Mouse (Mus musculus) midbrain, embryonic 16.5 days (tissue): Measurements from ENCODE around the gene Zfp729a. TPM values are rescaled to one million over a fixed set of nuclear protein-coding genes. Genes with fewer than 3 reads are reported as not detected.
"Not testable (repeated sequence)": the region's sequence is repeated elsewhere in the genome, so short reads cannot be mapped to it uniquely, and the experiment has no call there.

Source experiments
- ATAC-seq: fragments of 200-750 bp; cut with Nextera tagmentation; 2 replicates; pipeline ENCODE4 v1.8.0; 2017; ENCODE audit warnings: moderate TSS enrichment
- H3K27ac ChIP-seq: fragments of 300-500 bp; sonication (generic); 2 replicates; pipeline ENCODE4 v1.5.1; 2014; ENCODE audit warnings: mild to moderate bottlenecking, low read length, mixed read lengths
- H3K27me3 ChIP-seq: fragments of 300-500 bp; sonication (generic); 2 replicates; pipeline ENCODE4 v1.6.1; 2014; ENCODE audit warnings: low read depth, low read length, mixed read lengths; ENCODE audit not compliant: control insufficient read depth, insufficient read depth
- H3K36me3 ChIP-seq: fragments of 300-500 bp; sonication (generic); 2 replicates; pipeline ENCODE4 v1.6.1; 2014; ENCODE audit warnings: mild to moderate bottlenecking, low read length, moderate library complexity, mixed read lengths; ENCODE audit not compliant: control insufficient read depth, insufficient read depth
- H3K4me1 ChIP-seq: fragments of 300-500 bp; sonication (generic); 2 replicates; pipeline ENCODE4 v1.6.1; 2014; ENCODE audit warnings: mild to moderate bottlenecking, low read length, mixed read lengths; ENCODE audit not compliant: control insufficient read depth, insufficient read depth
- H3K4me2 ChIP-seq: fragments of 300-500 bp; sonication (generic); 2 replicates; pipeline ENCODE4 v1.6.1; 2014; ENCODE audit warnings: mild to moderate bottlenecking, low read length, mixed read lengths
- H3K4me3 ChIP-seq: fragments of 300-500 bp; sonication (generic); 2 replicates; pipeline ENCODE4 v1.5.1; 2014; ENCODE audit warnings: low read depth, mild to moderate bottlenecking, low read length, moderate library complexity, mixed read lengths
- H3K9ac ChIP-seq: fragments of 300-500 bp; sonication (generic); 2 replicates; pipeline ENCODE4 v1.6.1; 2014; ENCODE audit warnings: low read depth, low read length, mixed read lengths
- H3K9me3 ChIP-seq: fragments of 300-500 bp; sonication (generic); replicated peaks from 2 replicates; pipeline ENCODE4 v1.6.1; 2014; ENCODE audit warnings: mild to moderate bottlenecking, low read length, mixed read lengths; ENCODE audit not compliant: control insufficient read depth, poor library complexity, severe bottlenecking
- WGBS: fragments of 180-500 bp; shearing (Covaris S2); extraction: QIAGEN DNeasy Blood & Tissue Kit; methylation state at CpG from one replicate; pipeline ENCODE4 v1.1.7; 2014; 5-methylcytosine and 5-hydroxymethylcytosine counted together
- polyA plus RNA-seq: library from polyadenylated mRNA; unstranded; fragments of >200 nt; fragmentation: Nextera tagmentation; extraction: Ambion mirVana; gene quantifications from 2 replicates; pipeline ENCODE4 v1.2.1, GENCODE M21; 2015

Gene Zfp729a
- 2.9 TPM in 2 replicates for polyA plus RNA-seq

GRCm38 (mm10) chr13:67637294-67638007, at the start of gene Zfp729a, which contains the start of gene Gm49345:
TSS of gene Zfp729a (minus strand) at chr13:67637791.
TSS of gene Gm49345 (minus strand) at chr13:67637769.
- no peaks in the 10 kb centered on the region for H3K36me3 ChIP-seq
- peak within 1 kb of the TSS; percentile 57 for H3K4me2 ChIP-seq
- WGBS, result 0% methylated on average over 19 of the region's 19 CpGs
- no peaks in the 10 kb centered on the region for H3K9me3 ChIP-seq
- no peaks in the 10 kb centered on the region for H3K27me3 ChIP-seq
- peak within 1 kb of the TSS; percentile 70 for H3K9ac ChIP-seq
- H3K4me3 ChIP-seq, result peak within 1 kb of the TSS; percentile 81
- peak within 1 kb of the TSS; percentile 63 for H3K27ac ChIP-seq
- peak; percentile 99 for ATAC-seq
- H3K4me1 ChIP-seq, result peaks cover 5% of the 10 kb centered on the region

GRCm38 (mm10) chr13:67686971-67687370, 49.4 kb upstream of the Zfp729a start, which contains the start of gene Zfp738:
TSS of gene Zfp738 (minus strand) at chr13:67687071.
- WGBS, result 83% methylated on average over 4 of the region's 4 CpGs
- H3K9me3 ChIP-seq, result no peaks in the 10 kb centered on the region
- H3K4me1 ChIP-seq, result peaks cover 6% of the 10 kb centered on the region
- ATAC-seq, result no peak
- no peaks in the 10 kb centered on the region for H3K36me3 ChIP-seq
- no peak within 1 kb of the TSS for H3K9ac ChIP-seq
- no peak within 1 kb of the TSS for H3K4me3 ChIP-seq
- H3K27me3 ChIP-seq, result no peaks in the 10 kb centered on the region
- no peak within 1 kb of the TSS for H3K27ac ChIP-seq
- H3K4me2 ChIP-seq, result no peak within 1 kb of the TSS

- not testable (repeated sequence) for H3K27ac ChIP-seq, H3K9me3 ChIP-seq, H3K27me3 ChIP-seq, H3K36me3 ChIP-seq, H3K4me1 ChIP-seq
- WGBS, result 56% methylated on average over 2 of the region's 2 CpGs
- ATAC-seq, result peak; percentile 38
- Histone ChIP-seq H3K4me3 (peak overlapping the region; percentile 73), H3K4me2 (peak overlapping the region; percentile 75), H3K9ac (peak overlapping the region; percentile 75)
These were observed 46.2 kb upstream of the Zfp729a start for GRCm38 (mm10) chr13:67683841-67684240.

DNA sequence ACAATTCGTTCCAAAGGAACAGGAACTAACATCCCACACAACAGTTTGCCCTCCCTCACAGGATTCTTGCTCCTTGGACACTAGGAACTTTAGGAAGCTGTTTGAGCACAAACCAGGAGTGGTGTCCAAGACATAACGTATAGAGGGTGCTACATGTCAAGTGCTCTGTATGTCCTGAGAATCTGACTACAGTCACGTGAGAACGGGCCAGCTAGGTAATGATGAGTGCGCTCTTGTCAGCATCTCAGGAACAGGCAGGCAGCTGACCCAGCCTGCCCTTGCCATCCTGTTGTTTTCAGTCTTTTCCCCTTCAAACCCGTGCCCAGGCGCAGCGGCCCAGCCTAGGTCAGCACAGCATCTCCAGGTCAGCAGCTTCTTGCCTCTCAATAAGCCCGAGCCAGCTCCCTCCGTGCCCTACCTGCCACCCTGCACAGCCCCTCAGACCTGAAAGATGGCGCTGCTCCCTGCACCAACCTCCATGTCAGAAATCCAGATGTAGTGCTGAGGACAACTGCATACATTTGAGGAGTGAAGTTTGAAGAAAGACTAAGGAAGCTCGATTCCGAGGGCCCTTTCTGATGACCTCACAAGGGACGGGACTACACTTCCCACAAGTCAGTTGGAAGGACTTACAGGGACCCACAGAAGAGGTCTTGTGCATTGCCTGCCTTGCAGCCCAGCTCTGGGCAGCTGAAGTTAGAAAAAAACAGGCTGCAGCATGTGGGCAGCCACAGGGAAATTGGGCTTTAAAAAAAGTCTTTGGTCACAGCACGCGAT, 45.6 kb upstream of the Zfp729a start:
- WGBS, result 12% methylated on average over 16 of the region's 16 CpGs
- H3K4me2 ChIP-seq, result peak overlapping the region; percentile 75
- H3K4me1 ChIP-seq, H3K27me3 ChIP-seq, H3K9me3 ChIP-seq, H3K36me3 ChIP-seq: not testable (repeated sequence)
- H3K9ac ChIP-seq, result peak overlapping the region; percentile 75
- peak overlapping the region; percentile 26; the same call in 1 of the 2 replicates for H3K27ac ChIP-seq
- peak; percentile 100 for ATAC-seq
- H3K4me3 ChIP-seq, result peak overlapping the region; percentile 73

DNA sequence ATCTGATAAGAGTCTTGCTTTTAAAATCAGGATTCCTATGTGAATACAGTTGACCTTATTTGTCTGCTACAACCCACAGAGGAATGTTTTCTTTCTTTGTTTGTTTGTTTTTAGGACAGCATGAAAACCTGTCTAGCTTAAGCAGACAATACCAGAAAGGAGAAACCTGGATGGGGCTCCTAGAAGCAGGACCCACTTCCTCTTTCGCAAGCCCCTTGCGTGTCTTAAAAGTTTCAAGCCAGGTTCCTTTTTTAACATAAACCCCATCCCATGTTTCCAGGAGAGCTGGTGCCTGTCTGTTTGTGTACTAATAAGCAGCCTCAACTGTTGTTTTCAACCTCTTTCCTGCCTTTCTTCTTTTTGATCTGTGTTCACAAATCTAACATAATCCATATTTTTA, 37.3 kb upstream of the Zfp729a start:
- H3K4me1 ChIP-seq, result no peaks in the 10 kb centered on the region
- H3K9me3 ChIP-seq, result no peaks in the 10 kb centered on the region
- H3K4me3 ChIP-seq, result no peak overlapping the region
- H3K36me3 ChIP-seq, result peaks cover 2% of the 10 kb centered on the region; the same call in 1 of the 2 replicates
- no peak overlapping the region for H3K9ac ChIP-seq
- no peak overlapping the region for H3K4me2 ChIP-seq
- no peak for ATAC-seq
- H3K27ac ChIP-seq, result no peak overlapping the region
- 94% methylated on average over 2 of the region's 2 CpGs for WGBS
- H3K27me3 ChIP-seq, result no peaks in the 10 kb centered on the region

GRCm38 (mm10) chr13:67652496-67652895, 14.9 kb upstream of the Zfp729a start:
- Histone ChIP-seq H3K4me3 (no peak overlapping the region), H3K36me3 (no peaks in the 10 kb centered on the region), H3K9me3 (no peaks in the 10 kb centered on the region), H3K9ac (no peak overlapping the region), H3K4me2 (no peak overlapping the region), H3K27ac (no peak overlapping the region), H3K27me3 (no peaks in the 10 kb centered on the region), H3K4me1 (no peaks in the 10 kb centered on the region)
- no peak for ATAC-seq
- 37% methylated on average over 3 of the region's 3 CpGs for WGBS

DNA sequence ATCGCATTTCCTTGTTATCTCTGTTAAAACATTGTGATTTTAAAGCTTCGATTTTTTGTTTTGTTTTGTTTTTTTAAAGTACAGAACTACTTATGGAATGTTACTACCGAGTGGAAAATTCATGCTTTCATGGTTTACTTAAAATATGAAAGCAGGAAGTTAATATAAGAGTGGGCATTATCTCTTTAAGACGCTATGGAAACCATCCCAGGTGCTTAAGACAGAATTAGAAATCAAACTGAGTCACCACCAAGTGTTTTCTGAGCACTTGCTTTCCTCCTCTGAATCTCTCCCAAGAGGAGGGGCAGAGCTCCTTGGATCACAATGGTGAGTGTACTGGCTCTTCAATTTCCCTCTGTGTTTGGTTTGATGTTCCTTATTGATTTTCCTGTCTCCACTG, 27.5 kb downstream of the Zfp729a start:
- no peaks in the 10 kb centered on the region; the same call in 1 of the 2 replicates for H3K9me3 ChIP-seq
- 0 out of 2 replicates have a peak, but pooled peaks cover 2% of the 10 kb centered on the region for H3K36me3 ChIP-seq
- no peaks in the 10 kb centered on the region for H3K27me3 ChIP-seq
- H3K4me2 ChIP-seq, result no peak overlapping the region
- H3K27ac ChIP-seq, result no peak overlapping the region
- WGBS, result 94% methylated on average over 4 of the region's 4 CpGs
- H3K4me1 ChIP-seq, result peaks cover 7% of the 10 kb centered on the region
- ATAC-seq, result no peak; the same call in 1 of the 2 replicates
- H3K9ac ChIP-seq, result no peak overlapping the region
- H3K4me3 ChIP-seq, result no peak overlapping the region

GRCm38 (mm10) chr13:67609066-67609876, 28.3 kb downstream of the Zfp729a start, which contains the start of gene Zfp729b:
TSS of gene Zfp729b (minus strand) at chr13:67609707.
- 2% methylated on average over 20 of the region's 20 CpGs for WGBS
- Histone ChIP-seq H3K27me3 (no peaks in the 10 kb centered on the region), H3K4me1 (peaks cover 7% of the 10 kb centered on the region), H3K9me3 (no peaks in the 10 kb centered on the region; the same call in 1 of the 2 replicates), H3K4me3 (peak within 1 kb of the TSS; percentile 76), H3K9ac (peak within 1 kb of the TSS; percentile 73), H3K27ac (peak within 1 kb of the TSS; percentile 74), H3K36me3 (0 out of 2 replicates have a peak, but pooled peaks cover 2% of the 10 kb centered on the region), H3K4me2 (peak within 1 kb of the TSS; percentile 71)
- peak; percentile 97 for ATAC-seq
